Mouse (Mus musculus) lung, postnatal 10 days (tissue): ENCODE measurements around the gene Actr2.
A peak's percentile ranks its signal among the peaks of the same experiment; 100 is the strongest.
"Not testable (repeated sequence)": the region's sequence is repeated elsewhere in the genome, so short reads cannot be mapped to it uniquely, and the experiment has no call there.

Experiments
- DNase-seq: peaks from one replicate; pipeline ENCODE4 v3.0.0; 2021

Gene Actr2

DNA sequence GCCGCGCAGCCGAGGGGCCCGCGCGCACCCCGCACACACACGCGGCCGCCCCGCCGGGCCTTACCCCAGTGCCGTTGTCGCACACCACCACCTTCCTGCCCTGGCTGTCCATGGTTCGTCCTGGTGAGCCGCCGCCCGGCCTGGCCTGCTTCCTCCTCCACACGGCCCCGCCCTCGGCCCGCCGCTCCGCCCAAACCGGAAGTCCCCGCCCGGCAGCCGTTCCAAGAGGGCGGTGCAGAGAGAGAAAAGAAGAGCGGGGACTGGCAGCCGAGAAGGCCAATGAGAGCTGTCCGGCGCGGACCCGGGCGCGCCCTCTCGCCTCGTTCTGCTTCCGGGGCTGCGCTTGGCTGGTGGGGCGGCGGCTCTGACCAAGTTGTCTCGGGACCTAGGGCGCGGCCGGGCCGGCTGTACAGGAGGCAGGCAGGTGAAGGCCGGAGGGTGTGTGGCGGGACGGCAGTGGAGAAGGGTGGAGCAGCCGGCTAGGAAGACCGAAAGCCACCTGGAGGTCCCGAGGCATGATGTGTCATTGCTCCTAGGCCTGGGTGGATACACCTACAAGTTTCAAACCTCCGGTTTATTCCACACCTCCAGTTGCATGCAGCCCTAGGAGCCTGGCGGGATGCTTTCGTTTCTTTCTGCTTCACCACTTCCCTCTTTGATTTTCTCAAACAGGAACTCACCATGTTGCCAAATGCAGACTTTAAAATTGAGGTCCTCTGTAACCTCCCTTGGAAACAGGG, at the start of gene Actr2:
Gene Actr2 (minus strand): TSS at position 173 of the 740 bp plus-strand sequence.
- DNase-seq, result peak; percentile 99

DNA sequence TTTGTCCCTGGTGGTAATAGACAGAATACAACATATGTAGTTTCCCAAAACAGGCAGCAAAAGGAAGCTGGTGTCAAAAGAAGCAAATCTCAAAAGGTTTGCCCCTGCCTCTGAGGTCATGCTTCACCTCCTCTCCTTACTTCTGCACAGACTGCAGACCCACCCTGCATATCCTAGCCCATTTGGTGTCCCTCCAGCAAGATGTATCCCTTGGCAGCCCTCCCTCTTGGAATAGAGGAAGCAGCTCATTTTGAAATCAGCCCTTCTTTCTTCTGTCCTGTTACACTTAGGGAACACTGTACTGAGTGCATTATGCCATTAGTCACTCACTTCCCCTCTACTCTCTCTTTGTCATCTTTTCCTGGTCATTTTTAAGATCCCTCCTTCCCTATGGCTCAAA, 46.2 kb upstream of the Actr2 start:
- no peak for DNase-seq

DNA sequence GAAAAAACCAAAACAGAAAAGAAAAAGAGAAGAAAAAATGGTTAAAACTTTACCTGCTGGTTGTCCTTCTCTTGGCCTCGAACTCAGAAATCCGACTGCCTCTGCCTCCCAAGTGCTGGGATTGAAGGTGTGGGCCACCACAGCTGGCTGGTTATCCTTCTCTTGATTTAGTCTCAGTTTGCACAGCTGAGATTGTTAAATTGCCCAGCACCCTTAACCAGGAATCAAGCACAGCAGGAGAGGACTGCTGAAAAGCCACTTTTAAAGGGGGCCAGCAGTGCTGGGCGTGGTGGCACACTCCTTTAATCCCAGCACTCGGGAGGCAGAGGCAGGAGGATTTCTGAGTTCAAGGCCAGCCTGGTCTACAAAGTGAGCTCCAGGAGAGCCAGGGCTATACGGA, 40.8 kb upstream of the Actr2 start:
- DNase-seq, result not testable (repeated sequence)

DNA sequence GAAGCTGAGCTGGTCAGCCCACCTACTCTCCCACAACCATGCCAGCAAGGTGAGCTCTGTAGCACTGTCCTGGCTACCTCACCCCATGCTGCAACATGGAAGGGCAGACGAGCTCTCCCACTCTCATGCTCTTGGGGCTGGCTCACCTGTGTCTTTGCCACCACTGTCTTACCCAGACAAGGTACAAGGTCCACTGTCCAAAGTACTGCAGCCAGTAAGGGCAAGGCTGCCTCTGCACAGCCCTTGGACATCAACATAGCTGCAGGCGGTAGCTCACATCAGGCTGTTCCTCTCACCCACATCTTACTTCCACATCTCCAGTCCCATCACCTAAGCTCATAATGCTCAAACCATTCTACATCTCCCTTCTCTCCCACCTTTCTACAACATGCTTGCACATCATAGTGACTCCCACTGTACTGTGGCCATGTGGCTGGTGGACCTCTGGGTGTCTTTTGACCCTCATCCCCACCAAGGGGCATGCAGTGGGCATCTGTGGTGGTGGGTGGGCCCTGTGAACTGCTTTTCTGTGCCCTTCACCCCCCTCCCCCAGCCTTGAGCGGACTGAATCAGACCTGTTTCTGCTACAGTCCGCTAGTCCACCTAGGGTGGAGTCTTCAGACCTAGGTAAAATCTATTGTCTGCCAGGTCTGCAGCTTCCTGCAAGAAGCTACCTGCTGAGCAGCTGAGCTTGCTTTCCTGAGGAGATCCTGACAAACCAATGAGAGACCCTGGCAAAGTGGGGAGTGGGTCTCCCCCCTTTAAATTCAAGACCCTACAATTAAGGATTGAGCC, 39.6 kb upstream of the Actr2 start:
- no peak for DNase-seq

DNA sequence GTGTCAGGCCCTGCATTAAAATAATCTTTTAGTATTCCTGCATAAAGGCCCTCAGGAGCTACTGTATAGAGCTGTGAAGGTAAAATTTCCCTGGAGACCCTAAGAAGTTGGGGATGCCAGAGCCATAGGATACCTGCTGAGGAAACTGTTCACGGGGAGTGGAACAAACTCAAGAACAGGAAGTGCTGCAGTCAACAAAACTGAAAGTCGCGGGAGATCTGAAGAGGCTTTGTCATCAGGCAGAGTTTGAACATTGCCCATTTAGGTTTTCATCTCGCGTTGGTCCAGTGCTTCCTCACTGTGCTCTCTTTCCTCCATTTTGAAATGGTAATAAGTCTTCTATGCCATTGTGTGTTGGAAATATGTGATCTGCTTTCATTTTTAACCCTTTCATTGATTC, 38.6 kb upstream of the Actr2 start:
- DNase-seq, result no peak

DNA sequence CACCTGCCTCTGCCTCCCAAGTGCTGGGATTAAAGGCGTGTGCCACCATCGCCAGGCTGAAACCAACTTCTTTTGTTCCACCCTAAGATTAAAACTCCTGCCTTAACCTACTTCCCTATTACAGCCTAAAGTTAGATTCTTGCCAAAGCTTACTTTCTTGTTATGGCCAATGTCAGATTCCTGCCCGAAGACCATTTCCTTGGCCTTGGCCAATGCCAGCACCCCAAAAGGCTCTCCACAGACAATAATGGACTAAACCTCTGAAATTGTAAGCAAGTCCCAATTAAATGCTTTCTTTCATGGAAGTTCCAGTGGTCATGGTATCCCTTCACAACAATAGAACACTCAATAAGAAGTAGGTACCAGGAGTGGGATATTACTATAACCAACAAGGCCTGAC, 37.2 kb upstream of the Actr2 start:
- DNase-seq, result no peak

DNA sequence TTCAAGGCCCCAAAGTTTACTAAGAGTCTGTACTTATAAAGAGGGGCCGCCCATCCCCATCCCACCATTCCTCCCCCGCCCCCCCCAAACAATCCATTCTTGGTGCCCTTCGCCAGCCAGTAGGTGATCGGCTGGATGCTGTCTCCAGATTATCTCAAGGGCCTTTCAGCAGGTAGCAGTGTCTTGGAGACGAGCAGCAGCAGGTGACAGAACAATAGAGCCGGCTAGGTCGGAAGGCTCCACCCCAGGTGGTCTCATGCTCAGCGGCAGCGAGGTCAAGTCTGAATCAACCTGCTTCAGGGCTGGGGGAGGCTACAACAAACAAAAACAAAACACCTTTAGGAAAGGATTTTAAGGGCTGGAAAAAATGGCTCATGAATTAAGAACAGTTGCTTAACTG, 32.7 kb upstream of the Actr2 start:
- no peak for DNase-seq

DNA sequence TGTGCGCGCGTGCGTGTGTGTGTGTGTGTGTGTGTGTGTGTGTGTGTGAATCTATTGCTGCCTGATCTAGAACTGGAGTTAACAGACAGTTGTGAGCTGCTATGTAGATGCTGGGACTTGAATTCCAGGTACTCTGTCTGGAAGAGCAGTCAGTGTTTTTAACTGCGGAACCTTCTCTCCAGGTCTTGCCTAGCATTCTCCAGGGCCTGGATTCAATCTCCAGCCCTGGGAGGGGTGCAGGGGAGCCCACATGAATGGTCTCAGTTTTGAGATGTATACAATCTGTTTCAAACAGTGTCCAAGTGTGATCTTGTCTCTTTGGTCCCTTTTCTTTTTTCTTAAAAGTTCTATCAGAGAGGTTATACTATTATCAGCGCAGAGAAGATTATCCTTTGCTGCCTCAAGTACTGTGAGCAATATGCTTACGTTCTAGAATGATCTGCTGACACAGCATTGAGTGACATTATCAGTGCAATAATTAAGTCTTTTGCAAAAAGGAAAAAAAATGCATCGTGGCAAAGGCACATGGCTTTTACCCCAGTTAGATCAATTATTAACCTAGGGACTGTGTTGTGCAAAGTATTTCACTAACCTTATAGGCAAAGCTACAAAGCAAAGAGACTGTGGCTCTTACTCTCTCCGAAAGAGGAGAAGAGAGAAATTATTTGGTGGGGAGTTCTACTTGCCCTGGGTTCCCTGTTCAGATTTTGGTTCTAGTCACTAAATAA, 32.0 kb upstream of the Actr2 start:
- no peak for DNase-seq

DNA sequence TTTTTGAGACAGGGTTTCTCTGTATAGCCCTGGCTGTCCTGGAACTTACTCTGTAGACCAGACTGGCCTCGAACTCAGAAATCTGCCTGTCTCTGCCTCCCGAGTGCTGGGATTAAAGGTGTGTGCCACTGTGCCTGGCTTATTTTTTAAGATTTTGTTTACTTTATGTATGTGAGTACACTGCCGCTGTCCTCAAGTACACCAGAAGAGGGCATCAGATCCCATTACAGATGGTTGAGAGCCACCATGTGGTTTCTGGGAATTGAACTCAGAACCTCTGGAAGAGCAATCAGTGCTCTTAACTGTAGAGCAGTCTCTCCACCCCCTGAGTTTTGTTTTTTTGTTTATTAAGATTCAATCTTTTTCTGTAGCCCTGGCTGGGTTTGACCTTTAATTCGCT, 31.0 kb upstream of the Actr2 start:
- not testable (repeated sequence) for DNase-seq

DNA sequence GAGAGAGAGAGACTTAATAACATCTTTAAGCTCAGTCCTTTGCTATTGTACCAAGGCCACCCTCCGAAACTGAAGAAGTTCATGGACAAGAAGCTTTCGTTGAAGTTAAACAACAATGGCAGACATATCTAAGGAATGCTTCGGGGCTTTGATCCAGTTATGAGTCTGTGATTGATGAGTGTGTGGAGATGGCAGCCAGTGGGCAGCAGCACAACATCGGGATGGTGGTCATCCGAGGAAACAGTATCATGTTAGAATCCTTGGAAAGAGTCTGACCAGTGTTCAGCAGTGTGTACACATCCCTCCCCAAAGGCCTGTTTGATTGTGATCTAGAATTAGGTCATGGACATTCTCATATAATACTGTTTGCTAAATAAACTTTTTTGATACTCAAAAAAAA, 29.8 kb upstream of the Actr2 start:
- no peak for DNase-seq

DNA sequence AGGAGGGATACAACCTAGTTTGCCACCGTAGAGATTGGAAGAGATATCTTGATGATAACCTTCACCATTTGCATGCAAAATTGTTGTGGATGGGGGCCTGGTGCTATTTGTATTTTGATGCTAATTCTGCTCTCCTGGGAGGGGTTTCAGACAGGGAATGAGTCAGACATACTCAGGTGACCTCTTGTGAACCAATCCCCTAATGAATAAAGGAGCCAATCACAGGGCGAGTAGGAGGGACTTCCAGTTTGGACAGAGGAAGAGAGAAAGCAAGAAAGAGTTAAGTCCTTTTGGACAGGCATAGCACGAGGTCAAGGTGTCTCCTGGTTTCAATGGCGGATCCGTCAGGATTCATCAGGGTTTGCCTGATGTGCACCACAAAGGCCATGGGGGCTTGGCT, 27.6 kb upstream of the Actr2 start:
- no peak for DNase-seq

DNA sequence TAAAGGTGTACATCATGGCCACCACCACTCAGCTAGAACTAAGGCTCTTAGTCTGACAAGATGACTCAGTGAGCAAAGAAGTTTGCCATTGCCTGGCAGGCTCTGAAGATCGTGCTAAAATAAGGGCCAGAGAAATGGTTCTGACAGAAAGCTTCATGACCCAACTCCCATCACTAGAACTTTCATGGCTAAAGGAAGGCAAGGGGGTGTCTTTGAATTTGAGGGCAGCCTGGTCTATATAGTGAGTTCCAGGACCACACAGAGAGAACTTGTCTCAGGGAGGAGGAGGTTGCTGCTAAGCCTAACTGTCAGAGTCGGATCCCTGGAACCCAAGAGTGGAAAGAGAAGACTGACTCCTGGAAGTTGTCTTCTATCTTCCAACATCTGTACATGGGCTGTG, 27.0 kb upstream of the Actr2 start:
- DNase-seq, result no peak

DNA sequence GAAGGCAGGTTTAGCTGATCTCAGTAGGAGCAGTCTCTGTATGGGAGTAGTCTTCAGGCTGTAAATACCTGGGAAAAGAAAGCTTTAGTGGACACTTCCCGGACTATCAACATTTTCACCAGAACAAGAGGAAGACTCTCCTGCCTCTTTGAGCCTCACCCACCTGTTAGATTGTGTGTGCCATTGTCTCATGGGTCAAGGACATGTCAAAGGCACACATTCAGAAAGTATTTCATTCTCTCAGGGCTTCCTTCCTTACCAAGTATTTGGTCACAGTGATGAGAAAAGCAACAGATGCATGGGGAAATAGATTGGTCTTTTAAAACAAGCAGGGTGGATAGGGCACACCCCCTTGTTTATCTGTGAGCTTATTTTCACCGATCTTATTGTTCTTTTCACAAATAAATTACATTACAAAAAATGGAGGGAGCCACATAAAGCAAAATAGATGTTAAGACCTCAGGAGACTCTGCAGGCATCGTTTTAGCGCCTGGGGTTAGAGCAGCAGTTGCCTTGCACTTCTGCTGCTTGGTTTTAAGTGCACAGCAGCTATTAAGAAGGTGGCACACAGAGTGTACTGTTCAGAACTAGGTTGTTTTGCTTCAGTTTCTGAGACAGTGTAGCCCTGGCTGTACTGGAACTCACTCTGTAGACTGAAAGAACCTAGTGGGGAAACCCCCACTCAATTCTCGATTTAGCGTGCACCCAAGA, 25.9 kb upstream of the Actr2 start:
- DNase-seq, result no peak

DNA sequence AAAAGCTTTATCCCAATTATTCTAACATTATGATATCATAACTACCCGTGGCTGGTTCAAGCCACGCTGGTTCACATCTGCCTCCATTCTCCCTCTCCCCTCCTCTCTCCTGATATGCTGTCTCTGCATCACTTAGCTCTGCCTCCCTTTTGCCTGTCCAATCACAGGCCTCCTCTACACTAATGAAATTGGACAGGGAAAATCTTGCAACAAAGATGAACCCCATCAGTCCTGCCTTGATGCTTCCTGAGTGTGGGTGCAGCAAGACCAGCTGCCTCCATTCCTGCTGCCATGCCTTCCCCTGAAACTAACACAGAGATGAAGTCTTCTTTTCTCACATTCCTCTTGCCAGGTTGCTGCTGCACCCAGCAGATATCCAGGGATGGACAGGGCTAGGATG, 25.2 kb upstream of the Actr2 start:
- no peak for DNase-seq

DNA sequence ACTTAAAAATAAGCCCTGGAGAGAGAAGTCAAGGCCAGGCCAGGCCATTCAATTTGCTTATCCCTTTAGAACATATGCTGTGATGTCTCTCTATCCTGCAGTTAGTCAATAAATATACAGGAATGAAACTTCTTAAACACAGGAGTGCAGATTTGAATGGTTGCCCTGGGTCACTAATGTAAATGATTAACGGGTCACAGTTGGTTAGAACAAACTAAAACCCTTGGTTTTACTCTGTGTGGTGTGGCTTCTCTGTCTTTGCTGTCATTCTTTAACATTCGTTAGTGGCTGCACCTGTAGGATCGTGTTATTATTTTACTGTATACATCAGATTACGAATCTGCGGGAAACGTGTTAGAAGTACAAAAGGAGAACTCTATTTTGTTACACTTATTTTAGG, 23.6 kb upstream of the Actr2 start:
- DNase-seq, result no peak

DNA sequence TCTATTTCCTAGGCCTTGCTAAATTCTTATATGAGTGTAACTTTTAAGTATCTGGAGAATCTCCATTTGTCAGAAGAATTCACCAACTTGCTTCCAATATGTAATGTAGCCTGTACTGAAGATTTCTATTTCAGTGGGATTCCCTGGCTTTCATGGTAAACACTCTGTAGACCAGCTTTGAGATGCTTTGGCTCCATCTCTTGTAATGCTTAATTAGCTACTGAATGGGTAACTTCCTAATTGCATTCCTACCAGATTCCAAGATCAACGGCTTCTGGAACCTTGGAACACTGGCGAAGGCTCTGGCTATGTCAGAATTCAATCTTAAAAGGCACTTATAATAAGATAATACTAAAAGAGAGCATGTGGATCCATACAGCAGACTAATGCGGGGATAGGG, 22.2 kb upstream of the Actr2 start:
- DNase-seq, result not testable (repeated sequence)

DNA sequence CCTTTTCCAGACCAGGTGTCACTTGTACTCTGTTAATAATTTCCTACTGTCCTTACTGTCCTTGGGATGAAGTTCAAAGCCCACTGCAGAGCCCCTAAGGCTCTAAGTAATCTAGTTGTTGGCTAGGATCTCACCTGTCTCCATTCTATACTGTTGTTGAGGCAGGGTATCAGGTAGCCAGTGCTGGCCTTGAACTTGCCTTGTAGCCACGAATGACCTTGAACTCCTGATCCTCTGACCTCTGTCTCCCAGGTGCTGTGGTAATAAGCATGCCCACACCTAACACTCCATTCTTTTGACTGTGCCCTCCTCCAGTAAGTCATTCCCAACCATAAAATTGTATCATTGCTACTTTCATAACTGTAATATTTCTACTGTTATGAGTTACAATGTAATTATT, 21.0 kb upstream of the Actr2 start:
- no peak for DNase-seq

DNA sequence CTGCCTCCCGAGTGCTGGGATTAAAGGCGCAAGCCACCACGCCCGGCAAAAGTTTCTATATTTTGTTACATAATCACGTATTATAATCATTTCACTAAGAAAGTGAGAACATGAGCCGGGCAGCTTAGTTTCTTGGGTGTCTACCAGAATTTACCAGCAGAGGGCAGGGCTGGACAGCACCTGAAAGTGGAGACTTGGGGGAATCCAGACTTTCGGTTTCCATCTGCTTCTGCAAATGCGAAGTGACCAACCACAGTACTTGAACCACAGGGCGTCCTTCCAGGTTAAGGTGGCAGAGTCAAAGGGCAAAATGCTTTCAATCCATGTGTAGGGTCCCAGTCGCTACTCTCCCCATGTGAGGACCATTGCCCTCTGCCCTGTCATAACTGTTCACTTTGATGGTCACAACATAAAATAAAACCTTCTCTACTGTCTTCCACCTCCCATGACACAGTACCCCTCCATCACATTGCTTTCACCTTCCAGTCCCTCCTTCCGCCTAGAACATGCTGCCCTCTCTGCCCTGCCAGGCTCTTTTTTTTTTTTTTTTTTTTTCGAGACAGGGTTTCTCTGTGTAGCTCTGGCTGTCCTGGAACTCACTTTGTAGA, 20.3 kb upstream of the Actr2 start:
- DNase-seq, result peak; percentile 94

DNA sequence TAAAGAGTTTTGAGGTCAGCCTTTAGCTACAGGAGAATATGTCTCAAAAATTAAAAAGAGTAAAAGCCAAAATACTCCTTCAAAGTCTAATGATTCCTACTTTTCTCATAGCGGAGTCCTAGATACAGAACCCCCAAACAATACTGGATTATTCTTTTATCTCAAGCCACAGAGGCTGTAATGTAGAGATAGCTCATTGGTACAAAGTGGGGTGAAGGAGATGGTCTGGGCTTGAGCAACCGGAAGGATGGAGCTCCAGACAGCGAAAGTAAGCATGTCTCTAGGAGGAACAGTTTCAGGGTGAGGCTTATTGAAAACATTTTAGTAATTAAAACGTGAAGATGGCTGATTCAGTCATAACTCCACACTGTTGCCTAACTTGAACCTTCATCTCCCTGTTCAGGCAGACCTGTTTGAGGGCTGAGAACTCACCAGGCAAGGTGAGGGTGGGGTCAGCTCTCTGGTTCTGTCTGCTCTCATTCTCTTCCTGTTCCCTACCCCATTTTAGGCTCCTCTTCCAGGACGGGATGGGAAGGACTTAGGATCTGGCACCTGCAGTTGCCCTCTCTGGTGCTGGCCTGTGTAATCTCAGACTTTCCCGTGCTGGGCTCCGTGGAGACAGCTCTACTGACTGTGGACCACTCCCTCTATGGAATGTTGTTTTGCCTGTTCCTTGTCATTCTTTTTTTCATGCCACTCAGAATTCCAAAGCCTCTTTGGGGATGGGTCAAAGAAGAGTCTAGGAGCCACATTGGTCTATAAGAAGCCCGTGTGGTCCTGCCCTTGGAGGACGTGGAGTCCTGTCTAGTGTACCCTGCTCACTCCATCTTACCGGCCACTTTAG, 14.2 kb upstream of the Actr2 start:
- DNase-seq, result no peak

DNA sequence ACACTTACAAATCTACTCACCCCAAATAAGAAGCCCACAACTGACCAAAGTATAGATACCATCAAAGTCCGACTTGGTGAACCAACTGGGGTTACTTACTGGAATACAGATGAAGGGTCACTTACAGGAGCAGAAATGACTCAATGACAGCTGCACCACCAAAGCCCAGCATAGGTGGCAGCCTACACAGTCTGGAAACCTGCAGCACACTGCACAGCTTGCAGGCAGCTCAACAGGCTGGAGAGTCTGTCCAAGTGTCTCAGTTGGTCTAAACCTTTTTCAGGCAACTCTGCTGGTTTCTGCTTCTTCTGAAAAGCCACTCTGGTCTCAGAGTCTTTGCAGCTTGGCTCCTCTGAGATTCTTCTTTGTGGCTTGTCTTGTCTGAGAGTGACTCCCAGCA, 12.7 kb upstream of the Actr2 start:
- no peak for DNase-seq

DNA sequence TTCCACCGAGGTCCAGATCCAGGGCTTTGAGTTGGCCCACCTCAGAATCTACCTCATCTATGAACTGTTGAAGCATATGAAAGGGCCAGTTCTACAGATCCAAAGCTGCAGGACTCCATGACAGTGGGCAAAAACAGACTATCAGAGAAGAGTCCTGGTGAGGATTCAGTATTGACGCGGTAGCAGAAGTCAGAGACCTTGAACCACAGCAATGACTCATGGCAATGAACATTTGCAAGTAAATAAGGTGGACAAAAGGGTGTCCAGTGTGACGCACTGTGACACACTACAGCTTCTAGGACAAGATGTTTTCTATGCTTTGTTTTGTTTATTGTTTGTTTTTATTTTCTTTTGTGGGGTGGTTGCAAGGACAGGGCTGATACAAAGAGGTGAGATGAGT, 4.0 kb upstream of the Actr2 start:
- DNase-seq, result no peak

DNA sequence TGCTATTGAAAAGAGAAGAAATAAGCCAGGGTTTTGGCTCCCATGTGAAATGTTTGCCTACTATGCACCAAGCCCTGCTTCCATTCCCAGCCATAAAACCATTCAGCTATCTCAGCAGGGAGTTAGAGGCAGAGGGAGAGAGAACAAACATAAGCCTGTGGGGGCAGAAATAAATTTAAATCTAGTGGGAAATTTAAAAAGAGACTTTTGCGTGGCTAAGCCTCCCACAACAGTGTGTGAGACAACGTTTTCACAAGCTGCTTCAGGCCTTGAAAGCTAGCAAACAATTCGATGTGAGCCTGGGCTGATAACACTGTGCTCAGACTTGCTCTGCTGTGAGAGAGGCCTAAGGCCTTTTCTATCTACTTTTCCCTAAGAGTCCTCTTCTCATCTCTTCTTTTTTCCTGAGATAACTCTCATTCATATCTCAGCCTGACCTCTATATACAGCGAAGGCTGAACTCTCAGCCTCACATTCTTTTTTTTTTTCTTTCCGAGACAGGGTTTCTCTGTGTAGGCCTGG, 3.4 kb upstream of the Actr2 start:
- no peak for DNase-seq
